Mouse (Mus musculus) testis, adult 2 months (tissue): ENCODE measurements at regions not wholly inside any gene's neighbourhood (a gene's known extent, or its start where the extent isn't known, plus 50 kb on each side); places are given as distances from the start of the nearest gene placed in this dataset.

ENCODE experiments used
- H3K27ac ChIP-seq: fragments of 200-500 bp; 2 replicates; pipeline ENCODE4 v1.5.1; 2012; ENCODE audit warnings: low read depth, low read length; ENCODE audit not compliant: control insufficient read depth, insufficient read depth
- H3K27me3 ChIP-seq: fragments of 200-500 bp; 2 replicates; pipeline ENCODE4 v1.6.1; 2012; ENCODE audit warnings: mild to moderate bottlenecking, low read length, moderate library complexity; ENCODE audit not compliant: control insufficient read depth, insufficient read depth
- H3K36me3 ChIP-seq: fragments of 200-500 bp; 2 replicates; pipeline ENCODE4 v1.6.1; 2012; ENCODE audit warnings: mild to moderate bottlenecking, low read length; ENCODE audit not compliant: control insufficient read depth, insufficient read depth
- H3K4me1 ChIP-seq: fragments of 200-500 bp; 2 replicates; pipeline ENCODE4 v1.6.1; 2012; ENCODE audit warnings: low read length; ENCODE audit not compliant: control insufficient read depth, insufficient read depth
- H3K4me3 ChIP-seq: fragments of 200-500 bp; 2 replicates; pipeline ENCODE4 v1.5.1; 2012; ENCODE audit warnings: low read depth, mild to moderate bottlenecking, low read length, moderate library complexity, mixed read lengths; ENCODE audit not compliant: control insufficient read depth
- CTCF ChIP-seq: fragments of 200-500 bp; IDR thresholded peaks from 2 replicates; pipeline ENCODE4 v1.5.1; 2012; ENCODE audit warnings: low read depth, mild to moderate bottlenecking, inconsistent platforms, low read length, moderate library complexity; ENCODE audit not compliant: control insufficient read depth, insufficient read depth, insufficient replicate concordance
- POLR2A ChIP-seq: fragments of 200-500 bp; IDR thresholded peaks from 2 replicates; pipeline ENCODE4 v1.6.1; 2012; ENCODE audit warnings: low read depth, mild to moderate bottlenecking, inconsistent platforms, low read length, moderate library complexity; ENCODE audit not compliant: control insufficient read depth

DNA sequence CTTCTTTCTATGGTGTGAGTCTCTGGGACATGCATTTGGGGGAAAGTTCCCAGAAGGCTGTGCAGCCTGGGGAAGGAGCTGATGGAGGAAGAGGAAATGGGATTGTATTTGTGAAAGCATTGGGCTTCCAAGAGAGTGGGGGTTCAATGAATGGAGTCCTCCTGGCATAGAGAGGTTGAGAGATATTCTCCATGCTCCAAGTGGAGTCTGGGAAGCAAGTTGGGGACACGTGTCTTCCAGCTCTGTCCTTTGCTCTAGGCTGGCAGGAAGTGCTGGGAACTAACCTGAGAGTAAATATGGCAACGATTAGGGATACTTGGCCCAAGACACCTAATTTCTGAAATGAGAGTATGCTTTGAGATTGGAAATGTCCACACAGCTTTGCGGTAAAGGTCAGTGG lies 58.3 kb upstream of the Ahctf1 start:
- H3K4me1 ChIP-seq, result peaks cover under 1% of the 10 kb centered on the region; the same call in 1 of the 2 replicates
- no peaks in the 10 kb centered on the region for H3K27me3 ChIP-seq
- no peak overlapping the region for H3K4me3 ChIP-seq
- TF ChIP-seq POLR2A, result no peak
- TF ChIP-seq CTCF, result no peak
- no peaks in the 10 kb centered on the region for H3K36me3 ChIP-seq
- no peak overlapping the region for H3K27ac ChIP-seq

DNA sequence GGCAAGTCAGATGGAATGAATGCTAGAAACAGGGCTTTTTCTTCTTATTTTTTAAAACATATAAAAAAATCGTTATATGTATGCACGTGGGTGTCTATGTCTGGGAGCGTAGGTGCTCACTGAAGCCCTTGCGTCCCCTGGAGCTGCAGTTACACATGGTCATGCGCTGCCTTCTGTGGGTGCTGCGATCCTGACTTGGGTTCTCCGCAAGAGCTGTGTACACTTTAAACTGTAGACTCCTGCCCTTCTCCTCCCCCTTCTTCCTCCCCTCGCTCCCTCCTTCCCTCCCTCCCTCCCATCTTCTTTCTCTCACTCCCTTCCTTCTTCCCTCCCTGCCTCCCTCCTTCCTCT lies 56.0 kb upstream of the Ahctf1 start:
- Histone ChIP-seq H3K27me3 (no peaks in the 10 kb centered on the region), H3K4me1 (peaks cover 2% of the 10 kb centered on the region; the same call in 1 of the 2 replicates), H3K27ac (no peak overlapping the region), H3K36me3 (no peaks in the 10 kb centered on the region), H3K4me3 (no peak overlapping the region)
- TF ChIP-seq POLR2A, result no peak
- no peak for TF ChIP-seq CTCF

DNA sequence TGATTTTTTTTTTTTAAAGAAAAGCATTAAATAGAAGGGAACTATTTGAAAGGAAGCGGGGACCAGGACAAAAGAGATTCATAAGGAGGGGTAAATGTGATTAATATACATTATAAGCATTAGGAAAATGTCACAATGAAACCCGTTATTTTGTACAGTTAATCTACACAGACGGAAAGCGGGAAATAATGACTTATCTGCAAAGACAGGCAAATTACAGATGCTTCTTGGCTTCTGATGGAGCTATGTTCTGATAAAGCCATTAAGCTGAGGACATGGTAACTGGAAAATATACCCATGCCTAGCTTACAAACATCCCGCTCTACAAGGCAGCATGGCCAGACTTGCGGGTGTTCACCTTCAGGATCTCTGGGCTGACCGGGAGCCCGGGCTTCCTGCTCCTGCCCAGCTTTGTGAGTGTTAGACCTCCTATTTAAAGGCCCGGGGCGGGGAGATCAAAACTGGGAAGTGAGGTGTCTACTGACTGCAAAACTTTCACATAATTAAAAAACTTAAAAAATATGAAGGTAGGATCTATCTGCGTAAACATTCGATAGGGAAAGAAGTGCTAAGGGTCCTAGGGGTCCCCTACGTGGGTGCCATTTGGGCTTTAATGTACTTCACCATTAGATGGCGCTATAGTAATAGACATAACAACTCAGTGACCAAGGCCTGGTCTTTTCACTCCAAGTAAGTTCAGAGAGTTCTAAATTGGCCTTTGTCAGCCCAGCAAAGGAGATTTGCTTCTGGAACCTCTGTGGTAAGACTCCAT lies 55.5 kb upstream of the Ahctf1 start:
- Histone ChIP-seq H3K27ac (no peak overlapping the region), H3K4me3 (no peak overlapping the region), H3K27me3 (no peaks in the 10 kb centered on the region), H3K4me1 (peaks cover 2% of the 10 kb centered on the region; the same call in 1 of the 2 replicates), H3K36me3 (no peaks in the 10 kb centered on the region)
- no peak for TF ChIP-seq CTCF
- no peak for TF ChIP-seq POLR2A

DNA sequence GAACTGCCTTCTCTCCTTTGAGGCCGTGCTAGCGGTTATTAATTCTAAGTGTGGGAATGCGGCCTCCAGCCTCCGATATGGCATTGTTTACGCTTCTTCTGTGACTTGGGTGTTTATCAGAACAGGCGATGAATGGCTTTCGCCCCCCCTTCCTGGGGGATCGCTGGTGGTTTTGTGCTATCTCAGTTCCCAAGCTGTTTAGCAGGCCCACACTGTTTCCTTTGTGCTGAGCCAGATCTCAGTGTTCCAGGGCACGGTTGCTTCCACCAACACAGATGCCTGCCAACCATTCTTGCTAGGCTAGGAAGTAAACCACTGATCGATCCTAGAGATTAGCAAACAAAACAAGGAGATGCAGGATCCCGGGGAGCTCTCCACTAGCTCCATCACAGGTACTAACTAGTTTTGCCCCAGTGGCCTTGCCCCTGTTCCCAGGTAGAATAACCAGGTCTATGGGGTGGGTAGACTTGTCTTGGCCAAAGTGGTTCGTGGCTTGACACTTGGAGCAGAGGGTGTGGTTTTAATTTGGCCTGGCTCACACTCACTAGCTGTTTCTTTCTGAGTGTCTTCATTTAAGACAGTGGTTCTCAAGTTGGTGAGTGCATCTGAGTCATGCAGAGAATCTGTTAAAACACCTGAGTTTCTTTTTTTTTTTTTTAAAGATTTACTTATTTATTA lies 50.9 kb upstream of the Ahctf1 start:
- Histone ChIP-seq H3K4me3 (no peak overlapping the region), H3K27ac (peak overlapping the region; percentile 66), H3K27me3 (no peaks in the 10 kb centered on the region), H3K36me3 (no peaks in the 10 kb centered on the region), H3K4me1 (peaks cover 5% of the 10 kb centered on the region; the same call in 1 of the 2 replicates)
- TF ChIP-seq POLR2A (no peak), CTCF (no peak)
